Mouse (Mus musculus) heart, adult 8-10 months (tissue): ENCODE data around the gene Qrfp. TPM values are rescaled to one million over a fixed set of nuclear protein-coding genes. Genes with fewer than 3 reads are reported as not detected.

Experiments
- DNase-seq: peaks from one replicate; pipeline ENCODE4 v3.0.0; 2022; ENCODE audit warnings: low spot score
- total RNA-seq, 4 experiments: library from RNA; stranded (reverse); gene quantifications; 2 replicates each; pipeline ENCODE4 v1.2.4; 2022

Gene Qrfp
- total RNA-seq, 4 experiments from 2014 or later: not detected

- peak; percentile 23 for DNase-seq
Observed at GRCm38 (mm10) chr2:31815367-31815766, 5.0 kb upstream of the Qrfp start.

DNA sequence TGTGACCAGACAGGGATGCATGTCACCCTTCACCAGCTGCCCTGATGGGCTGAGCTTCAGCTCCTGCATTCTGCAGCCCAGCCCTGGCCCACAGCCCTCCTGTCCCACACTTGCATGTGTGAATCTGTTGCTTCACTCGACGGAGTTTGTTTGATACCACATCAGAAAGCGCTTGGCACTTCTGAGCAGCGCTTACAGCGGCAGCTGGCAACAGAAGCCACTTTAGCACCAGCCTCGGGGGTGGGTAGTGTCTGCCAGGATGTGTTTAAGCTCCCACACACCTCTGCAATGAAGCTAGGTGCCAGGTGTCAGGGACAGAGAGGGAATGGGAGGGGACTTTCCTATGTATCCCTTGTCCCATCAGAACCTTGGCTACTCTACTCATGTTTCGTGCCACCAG is 4.3 kb upstream of the Qrfp start:
- no peak for DNase-seq

- no peak for DNase-seq
Observed at GRCm38 (mm10) chr2:31813641-31814040, 3.3 kb upstream of the Qrfp start.

DNA sequence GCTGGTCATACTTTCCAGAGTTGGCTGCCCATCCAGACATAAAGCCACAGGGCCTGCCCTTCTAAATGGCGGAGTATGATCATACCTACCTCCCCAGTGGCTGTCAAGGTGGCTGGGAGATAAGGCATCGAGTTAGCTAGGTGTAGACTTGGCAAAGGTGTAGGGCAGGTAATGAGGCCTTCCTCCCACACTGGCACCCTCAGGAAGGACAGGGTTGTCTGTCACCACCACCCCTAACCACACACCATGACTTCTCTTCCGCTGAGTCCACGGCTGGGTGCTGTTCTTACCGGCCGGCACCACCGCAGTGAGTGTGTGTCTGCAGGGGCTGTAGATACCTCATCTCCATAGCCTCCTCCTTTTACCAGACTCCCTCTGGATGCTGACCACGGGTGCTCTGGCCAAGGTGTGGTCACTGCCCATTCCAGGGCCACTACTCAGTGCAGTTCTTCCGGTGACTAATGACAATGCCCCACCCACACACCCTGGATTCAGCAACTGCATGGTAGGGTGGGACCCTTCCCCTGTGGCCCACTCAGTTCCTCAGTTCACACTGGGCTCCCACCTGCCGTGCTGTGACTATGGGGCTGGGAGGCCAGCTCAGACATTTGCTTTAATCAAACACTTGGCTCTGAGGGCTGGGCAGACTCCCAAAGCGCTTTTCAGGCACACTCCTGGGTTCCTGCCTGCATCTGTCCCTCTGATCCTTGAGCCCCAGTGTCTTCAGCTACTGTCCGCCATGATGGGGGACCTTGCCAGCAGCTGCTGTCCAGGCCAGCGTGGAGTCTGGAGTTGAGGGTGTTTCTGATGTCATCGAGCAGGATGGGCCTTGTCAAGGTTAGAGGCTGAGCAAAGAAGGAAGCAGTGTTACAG is 942 bp upstream of the Qrfp start:
- DNase-seq: no peak

DNA sequence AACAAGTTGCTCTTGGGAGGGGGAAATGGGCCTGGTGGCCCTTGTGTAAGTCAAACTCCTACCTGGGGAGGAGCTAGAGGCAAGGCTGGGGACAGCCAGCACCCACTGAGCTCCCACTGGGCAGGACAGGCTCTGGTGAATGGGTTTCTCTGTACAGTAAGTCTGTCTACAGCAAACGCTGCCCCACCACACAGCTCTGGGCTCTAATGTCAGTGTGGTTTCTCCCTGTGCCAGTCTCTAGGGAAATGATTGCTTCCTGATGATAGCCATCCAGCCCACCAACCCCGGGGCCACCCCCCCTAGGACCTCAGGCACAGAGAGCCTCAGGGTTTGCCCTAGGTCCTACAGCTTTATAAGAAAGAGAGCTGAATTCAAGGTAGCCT is 1.0 kb downstream of the Qrfp start:
- no peak for DNase-seq

GRCm38 (mm10) chr2:31808410-31809357 is 1.7 kb downstream of the Qrfp start:
- DNase-seq: no peak

DNA sequence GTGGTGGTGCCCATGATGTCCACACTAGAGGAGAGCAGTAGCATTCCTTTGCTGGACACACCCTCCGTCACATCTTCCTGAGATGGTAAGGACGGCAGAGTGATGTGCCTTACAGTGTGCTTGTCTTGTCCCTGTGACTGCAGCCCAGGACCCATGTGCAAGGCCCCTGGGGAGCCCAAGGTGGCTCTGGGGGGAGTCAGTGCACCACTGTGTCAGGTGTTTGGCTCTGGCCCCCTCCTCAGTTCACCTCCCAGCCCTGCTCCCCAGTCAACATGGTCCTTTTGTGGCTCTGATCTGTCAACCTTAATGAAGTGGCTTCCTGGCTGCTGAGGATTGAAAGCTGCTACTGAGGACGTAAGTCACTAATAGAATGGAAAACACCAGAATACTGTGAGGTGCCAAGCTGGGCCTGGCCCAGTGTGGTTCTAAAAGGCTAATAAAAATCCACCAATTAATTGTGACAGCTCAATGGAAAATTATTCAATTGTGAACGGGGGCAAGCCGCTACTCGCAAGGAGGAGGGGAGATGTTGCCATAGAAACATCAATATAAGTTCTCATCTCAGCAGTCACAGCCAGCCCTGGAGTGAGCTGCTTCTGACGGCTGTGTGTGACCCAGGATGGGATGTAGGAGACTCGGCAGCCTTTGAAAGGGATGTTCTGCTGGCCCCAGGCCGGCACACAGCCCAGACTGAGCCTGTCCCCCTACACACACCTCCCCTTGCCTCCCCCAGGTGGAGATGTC is 3.6 kb downstream of the Qrfp start:
- DNase-seq: no peak

GRCm38 (mm10) chr2:31803480-31803879 is 6.9 kb downstream of the Qrfp start:
- DNase-seq: no peak

- DNase-seq: no peak
Observed at GRCm38 (mm10) chr2:31802811-31803210, 7.6 kb downstream of the Qrfp start.

DNA sequence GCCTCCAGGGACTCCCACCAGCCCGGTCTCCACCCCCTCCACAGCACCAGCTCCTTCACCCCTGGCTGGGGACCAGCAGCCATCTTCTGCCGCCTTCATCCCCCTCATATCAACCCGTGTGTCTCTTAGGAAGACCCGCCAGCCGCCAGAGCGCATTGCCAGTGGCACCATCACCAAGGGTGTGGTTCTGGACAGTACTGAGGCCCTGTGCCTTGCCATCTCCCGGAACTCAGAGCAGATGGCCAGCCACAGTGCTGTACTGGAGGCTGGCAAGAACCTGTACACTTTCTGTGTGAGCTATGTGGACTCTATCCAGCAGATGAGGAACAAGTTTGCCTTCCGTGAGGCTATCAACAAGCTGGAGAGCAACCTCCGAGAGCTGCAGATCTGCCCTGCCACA is 9.0 kb downstream of the Qrfp start:
- no peak for DNase-seq

- no peak for DNase-seq
Observed at GRCm38 (mm10) chr2:31796943-31797342, 13.4 kb downstream of the Qrfp start.

DNA sequence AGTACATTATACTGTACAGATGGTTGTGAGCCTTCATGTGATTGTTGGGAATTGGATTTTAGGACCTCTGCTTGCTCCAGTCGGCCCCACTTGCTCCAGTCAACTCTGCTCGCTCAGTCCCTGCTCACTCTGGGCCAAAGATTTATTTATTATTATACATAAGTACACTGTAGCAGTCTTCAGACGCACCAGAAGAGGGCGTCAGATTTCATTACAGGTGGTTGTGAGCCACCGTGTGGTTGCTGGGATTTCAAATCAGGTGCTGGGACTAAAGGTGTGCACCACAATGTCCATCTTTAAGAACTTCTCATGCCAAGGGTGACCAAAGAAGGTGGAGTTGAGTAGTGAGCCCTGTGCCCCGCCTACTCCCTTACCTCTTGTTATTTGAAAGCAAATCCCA is 17.8 kb downstream of the Qrfp start:
- DNase-seq: no peak

- no peak for DNase-seq
Observed at GRCm38 (mm10) chr2:31791260-31791659, 19.1 kb downstream of the Qrfp start.

GRCm38 (mm10) chr2:31790728-31791251 is 19.6 kb downstream of the Qrfp start:
- DNase-seq: no peak

DNA sequence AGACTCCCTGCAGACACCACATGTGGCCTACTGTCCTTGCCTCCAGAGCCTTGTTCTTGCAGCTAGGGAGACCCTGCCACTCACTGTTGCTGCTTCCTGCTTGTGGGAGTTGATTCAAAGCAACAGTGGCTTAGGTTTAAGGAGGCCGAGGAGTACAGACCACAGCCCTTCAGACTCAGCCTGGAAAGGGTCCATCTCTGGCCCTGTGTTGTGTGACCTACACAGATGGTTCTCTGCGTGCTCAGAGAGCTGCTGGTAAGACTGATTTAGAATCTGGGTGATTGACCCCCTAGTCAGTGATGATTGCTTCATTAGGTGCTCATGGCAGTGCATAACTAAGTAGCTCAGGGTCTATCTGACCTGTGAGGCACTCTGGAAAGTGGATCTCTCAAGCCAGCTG is 21.2 kb downstream of the Qrfp start:
- DNase-seq: no peak

GRCm38 (mm10) chr2:31788227-31788626 is 22.2 kb downstream of the Qrfp start:
- DNase-seq: no peak

GRCm38 (mm10) chr2:31787029-31787428 is 23.4 kb downstream of the Qrfp start:
- peak; percentile 68 for DNase-seq

- peak; percentile 85 for DNase-seq
Observed at GRCm38 (mm10) chr2:31785074-31785473, 25.3 kb downstream of the Qrfp start.

DNA sequence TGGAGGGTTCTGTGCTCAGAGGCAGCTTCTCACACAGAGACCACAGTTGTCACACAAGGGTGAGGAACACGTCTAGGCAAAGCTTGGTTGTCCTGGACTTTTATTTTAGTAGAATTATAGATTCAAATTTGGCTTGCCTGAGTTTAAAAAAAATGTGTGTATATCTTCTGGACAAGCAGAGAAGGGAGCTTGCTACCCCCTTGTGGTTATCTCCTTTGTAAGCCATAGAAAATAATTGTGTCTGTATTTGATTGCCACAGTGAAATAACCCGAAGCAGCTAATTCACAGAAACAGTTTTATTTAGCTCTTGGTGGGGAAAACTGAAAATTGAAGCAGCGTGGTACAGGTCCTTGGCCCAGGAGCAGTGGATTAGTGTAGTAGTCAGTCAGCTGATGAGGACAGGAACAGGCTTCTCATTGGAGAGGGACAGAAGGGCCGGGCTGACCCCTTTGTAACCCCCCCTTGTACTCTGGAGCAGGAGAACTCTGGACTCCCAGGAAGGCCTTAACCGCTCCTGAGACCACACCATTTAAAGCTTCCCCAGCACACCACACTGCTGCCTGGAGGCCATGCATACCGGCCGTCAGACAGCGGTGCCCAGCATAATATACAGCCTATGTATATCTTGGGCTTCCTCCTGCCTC is 27.3 kb downstream of the Qrfp start:
- DNase-seq: no peak

GRCm38 (mm10) chr2:31779258-31779657 is 31.1 kb downstream of the Qrfp start:
- no peak for DNase-seq

- no peak for DNase-seq
Observed at GRCm38 (mm10) chr2:31776479-31776878, 33.9 kb downstream of the Qrfp start.
